Mouse (Mus musculus): Measurements from ENCODE around the gene 4930558K02Rik.

DNA sequence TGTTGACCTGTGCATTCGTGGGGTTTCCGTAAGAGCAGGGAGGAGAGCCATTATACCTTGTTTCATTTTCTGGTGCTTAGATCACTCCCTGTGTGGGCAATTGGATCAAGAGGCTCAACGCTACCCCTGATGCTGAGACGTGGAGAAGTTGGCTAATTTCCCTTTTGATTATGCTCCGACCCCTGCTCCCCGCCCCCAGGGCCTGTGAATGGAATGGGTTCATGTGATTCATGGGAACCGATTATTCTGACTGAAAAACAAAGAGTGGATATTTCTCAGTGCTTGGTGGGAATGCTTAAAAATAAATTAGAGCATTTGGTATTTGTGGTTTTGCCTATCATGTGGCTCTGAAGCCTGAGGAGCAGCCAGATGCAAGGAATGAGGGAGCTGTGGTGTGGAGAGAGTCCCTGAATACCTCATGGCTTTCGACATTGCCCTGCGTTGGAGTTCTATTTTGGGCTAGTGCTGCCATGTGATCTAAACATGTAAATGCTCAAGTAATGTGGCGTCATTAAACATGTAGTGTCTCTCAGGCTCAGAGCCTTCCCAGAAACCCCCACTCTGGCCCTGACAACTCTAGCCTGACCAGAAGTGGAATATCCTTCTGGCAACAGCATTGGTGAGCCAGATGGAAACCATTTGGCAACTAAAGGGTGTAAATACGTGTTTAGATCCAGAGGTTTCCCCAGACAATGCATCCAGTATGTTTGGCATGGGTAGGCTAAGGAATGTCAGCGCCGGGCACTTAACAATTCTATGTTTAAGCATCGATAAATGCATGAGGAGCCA, 24.5 kb upstream of the 4930558K02Rik start:
- TF ChIP-seq CTCF (IDR thresholded peaks at IDR 0.05; ENCODE audit: borderline replicate concordance, insufficient read depth, low read depth, low read length) (no peak), POLR2A (IDR thresholded peaks at IDR 0.05; ENCODE audit: borderline replicate concordance, insufficient read depth, low read length) (no peak)
